Mouse (Mus musculus) thymus, adult 2 months (tissue): ENCODE results near the gene Trp73.

Experiments
- CTCF ChIP-seq: fragments of 200-500 bp; IDR thresholded peaks from 2 replicates; pipeline ENCODE4 v1.5.1; 2012; ENCODE audit warnings: mild to moderate bottlenecking, control low read depth, low read length, moderate library complexity, borderline replicate concordance; ENCODE audit not compliant: control insufficient read depth, poor library complexity, insufficient read depth; ENCODE audit errors: extremely low read depth
- POLR2A ChIP-seq: fragments of 200-500 bp; IDR thresholded peaks from 2 replicates; pipeline ENCODE4 v1.6.1; 2012; ENCODE audit warnings: mild to moderate bottlenecking, low read length, control low read depth, moderate library complexity; ENCODE audit not compliant: control insufficient read depth, poor library complexity, insufficient read depth; ENCODE audit errors: extremely low read depth

DNA sequence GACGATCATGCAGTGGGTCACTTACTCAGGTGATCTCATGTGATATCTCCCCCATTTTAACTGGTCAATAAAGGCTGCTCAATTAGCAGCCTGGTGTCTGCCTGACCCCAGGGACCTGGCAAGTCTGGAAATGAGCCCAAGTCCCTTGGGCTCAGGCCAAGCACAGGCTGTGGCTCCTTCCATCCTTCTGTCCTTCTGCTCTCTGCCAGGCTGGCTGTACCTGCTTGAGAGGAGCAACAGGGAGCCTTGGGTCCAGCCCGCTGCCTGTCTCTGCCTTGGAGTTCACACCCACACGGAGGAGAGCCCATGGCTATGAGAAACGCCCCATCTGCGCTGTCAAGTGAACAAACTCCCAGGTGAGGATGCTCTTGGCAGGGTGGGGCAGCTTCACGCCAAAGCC lies 43.9 kb downstream of the Trp73 start:
- no peak for TF ChIP-seq CTCF
- TF ChIP-seq POLR2A = no peak
